Mouse (Mus musculus) cerebellum, postnatal 14 days (tissue): ENCODE data around the gene 1110051M20Rik.

Experiments used
- DNase-seq, 2 experiments: peaks; one replicate each; pipeline ENCODE4 v3.0.0; 2021; ENCODE audit warnings: mixed read lengths in 2 of 2

1110051M20Rik gene

GRCm38 (mm10) chr2:91339591-91339990, 104.9 kb downstream of the 1110051M20Rik start:
- DNase-seq, result no peak

- no peak for DNase-seq
Measured at GRCm38 (mm10) chr2:91335128-91335527, 109.4 kb downstream of the 1110051M20Rik start.

- no peak for DNase-seq
Measured at GRCm38 (mm10) chr2:91331051-91331843, 113.3 kb downstream of the 1110051M20Rik start.

- peak; percentile 41 to 45 for DNase-seq
Measured at GRCm38 (mm10) chr2:91329996-91330738, 114.3 kb downstream of the 1110051M20Rik start.

GRCm38 (mm10) chr2:91328729-91329125, 115.8 kb downstream of the 1110051M20Rik start:
- DNase-seq, result no peak

GRCm38 (mm10) chr2:91327968-91328728, 116.4 kb downstream of the 1110051M20Rik start:
- peak; percentile 46 to 52 for DNase-seq

GRCm38 (mm10) chr2:91326746-91327350, 117.7 kb downstream of the 1110051M20Rik start:
- DNase-seq, result peak; percentile 34 to 42

- peak; percentile 28 to 44 for DNase-seq
Measured at GRCm38 (mm10) chr2:91324761-91325421, 119.6 kb downstream of the 1110051M20Rik start.

- peak in 1 of 2 experiments; percentile 15 for DNase-seq
Measured at GRCm38 (mm10) chr2:91324346-91324745, 120.2 kb downstream of the 1110051M20Rik start.

- DNase-seq, result no peak
Measured at GRCm38 (mm10) chr2:91322490-91322889, 122.0 kb downstream of the 1110051M20Rik start.

- DNase-seq, result no peak
Measured at GRCm38 (mm10) chr2:91321923-91322322, 122.6 kb downstream of the 1110051M20Rik start.

GRCm38 (mm10) chr2:91320559-91321529, 123.7 kb downstream of the 1110051M20Rik start:
- DNase-seq, result no peak

GRCm38 (mm10) chr2:91314184-91314583, 130.3 kb downstream of the 1110051M20Rik start:
- no peak for DNase-seq

- DNase-seq, result no peak
Measured at GRCm38 (mm10) chr2:91312578-91313311, 131.8 kb downstream of the 1110051M20Rik start.

GRCm38 (mm10) chr2:91309546-91309945, 135.0 kb downstream of the 1110051M20Rik start:
- no peak for DNase-seq

GRCm38 (mm10) chr2:91308680-91309079, 135.8 kb downstream of the 1110051M20Rik start:
- DNase-seq, result no peak

- no peak for DNase-seq
Measured at GRCm38 (mm10) chr2:91306589-91306988, 137.9 kb downstream of the 1110051M20Rik start.

- no peak for DNase-seq
Measured at GRCm38 (mm10) chr2:91305926-91306325, 138.6 kb downstream of the 1110051M20Rik start.

- DNase-seq, result no peak
Measured at GRCm38 (mm10) chr2:91302845-91303244, 141.7 kb downstream of the 1110051M20Rik start.

- no peak for DNase-seq
Measured at GRCm38 (mm10) chr2:91301836-91302235, 142.7 kb downstream of the 1110051M20Rik start.
